Mouse (Mus musculus): ENCODE results near the gene Ranbp10. TPM values are rescaled to one million over a fixed set of nuclear protein-coding genes. Genes with fewer than 3 reads are reported as not detected.

Ranbp10 gene
- polyA plus RNA-seq, 1 experiment from 2014 or later: 17.0 TPM

DNA sequence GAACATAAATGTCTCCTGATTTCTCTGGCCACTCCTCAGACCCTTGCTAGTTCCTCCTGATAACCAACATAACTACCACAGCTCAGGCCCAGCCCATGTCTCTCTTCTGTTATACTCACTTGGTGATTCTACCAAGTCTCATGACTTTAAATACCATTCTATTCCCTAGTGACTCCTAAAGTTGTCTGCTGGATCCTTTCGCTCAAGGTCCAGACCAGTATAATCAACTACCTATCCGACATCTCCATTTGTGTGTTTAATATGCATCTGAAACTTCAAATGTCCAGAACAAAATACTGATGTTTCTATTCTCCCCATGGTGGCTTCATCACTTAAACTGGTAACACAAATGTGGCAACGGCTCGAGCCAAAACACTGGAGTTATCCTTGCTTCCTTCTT lies 83.8 kb downstream of the Ranbp10 start:
- no peaks in the 10 kb centered on the region for H3K4me1 ChIP-seq (ENCODE audit: control insufficient read depth, insufficient read depth, low read length)
- no peak for DNase-seq (ENCODE audit: low spot score)
- H3K4me2 ChIP-seq (ENCODE audit: low read depth, severe bottlenecking): no peak overlapping the region
- H3K36me3 ChIP-seq (ENCODE audit: control insufficient read depth, insufficient read depth, low read length): no peaks in the 10 kb centered on the region
- no peak overlapping the region for H3K27ac ChIP-seq (replicated peaks; ENCODE audit: low read depth, low read length)
- WGBS: 89% methylated on average over 4 of the region's 4 CpGs
- H3K9ac ChIP-seq (ENCODE audit: low read length): no peak overlapping the region
- no peaks in the 10 kb centered on the region for H3K9me3 ChIP-seq (ENCODE audit: control insufficient read depth, low read length)
- H3K27me3 ChIP-seq (ENCODE audit: control insufficient read depth, insufficient read depth, low read length): no peaks in the 10 kb centered on the region
- no peak overlapping the region for H3K4me3 ChIP-seq (ENCODE audit: low read depth, low read length)
- no peak for ATAC-seq (ENCODE audit: insufficient number of reproducible peaks, low FRiP score, low TSS enrichment, low read depth)

DNA sequence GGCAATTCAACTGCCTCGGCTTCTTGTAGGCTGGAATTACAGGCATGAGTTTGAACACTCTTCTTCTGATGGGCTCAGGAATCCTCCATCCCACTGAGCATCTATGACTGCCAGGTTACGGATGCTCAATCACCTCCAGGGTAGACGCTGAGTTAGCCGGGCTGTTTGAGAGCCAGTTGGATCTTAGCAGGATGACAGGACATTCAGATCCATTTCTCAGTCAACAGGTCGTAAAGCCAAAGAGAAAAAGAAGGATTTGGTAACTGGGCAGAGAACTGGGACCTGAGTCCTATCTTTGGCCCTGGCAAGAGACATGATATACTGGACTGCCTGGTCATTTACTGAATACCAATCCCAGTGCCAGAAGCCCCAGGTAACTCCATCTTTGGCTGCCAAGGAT lies 87.9 kb downstream of the Ranbp10 start:
- Histone ChIP-seq H3K27me3 (ENCODE audit: control insufficient read depth, insufficient read depth, low read length) (no peaks in the 10 kb centered on the region), H3K36me3 (ENCODE audit: control insufficient read depth, insufficient read depth, low read length) (no peaks in the 10 kb centered on the region), H3K9ac (ENCODE audit: low read length) (no peak overlapping the region), H3K4me2 (ENCODE audit: low read depth, severe bottlenecking) (no peak overlapping the region), H3K27ac (replicated peaks; ENCODE audit: low read depth, low read length) (no peak overlapping the region), H3K4me3 (ENCODE audit: low read depth, low read length) (no peak overlapping the region), H3K4me1 (ENCODE audit: control insufficient read depth, insufficient read depth, low read length) (no peaks in the 10 kb centered on the region), H3K9me3 (ENCODE audit: control insufficient read depth, low read length) (no peaks in the 10 kb centered on the region)
- DNase-seq (ENCODE audit: low spot score) (no peak), ATAC-seq (ENCODE audit: insufficient number of reproducible peaks, low FRiP score, low TSS enrichment, low read depth) (no peak)
- 82% methylated on average over 5 of the region's 5 CpGs for WGBS

DNA sequence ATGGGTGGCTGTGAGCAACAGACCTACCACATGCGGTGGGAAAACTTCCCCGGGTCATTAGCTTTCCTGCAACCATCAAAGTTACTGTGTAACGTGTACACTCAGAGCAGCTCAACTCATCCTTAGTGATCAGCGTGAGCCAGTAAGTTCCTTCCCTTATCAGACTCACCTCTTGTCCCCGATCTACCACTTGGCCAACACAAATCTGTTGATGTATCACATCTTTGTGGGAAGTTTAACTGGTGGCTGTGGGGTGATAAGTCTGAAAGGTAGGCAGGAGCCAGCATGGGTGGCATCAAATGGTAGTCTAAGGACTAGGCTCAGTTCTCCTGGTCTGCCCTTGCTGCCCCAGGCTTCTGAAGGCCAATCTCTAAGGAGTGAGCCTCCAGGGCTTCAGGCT lies 95.0 kb downstream of the Ranbp10 start:
- WGBS: 87% methylated on average over 5 of the region's 5 CpGs
- no peak overlapping the region for H3K4me3 ChIP-seq (ENCODE audit: low read depth, low read length)

DNA sequence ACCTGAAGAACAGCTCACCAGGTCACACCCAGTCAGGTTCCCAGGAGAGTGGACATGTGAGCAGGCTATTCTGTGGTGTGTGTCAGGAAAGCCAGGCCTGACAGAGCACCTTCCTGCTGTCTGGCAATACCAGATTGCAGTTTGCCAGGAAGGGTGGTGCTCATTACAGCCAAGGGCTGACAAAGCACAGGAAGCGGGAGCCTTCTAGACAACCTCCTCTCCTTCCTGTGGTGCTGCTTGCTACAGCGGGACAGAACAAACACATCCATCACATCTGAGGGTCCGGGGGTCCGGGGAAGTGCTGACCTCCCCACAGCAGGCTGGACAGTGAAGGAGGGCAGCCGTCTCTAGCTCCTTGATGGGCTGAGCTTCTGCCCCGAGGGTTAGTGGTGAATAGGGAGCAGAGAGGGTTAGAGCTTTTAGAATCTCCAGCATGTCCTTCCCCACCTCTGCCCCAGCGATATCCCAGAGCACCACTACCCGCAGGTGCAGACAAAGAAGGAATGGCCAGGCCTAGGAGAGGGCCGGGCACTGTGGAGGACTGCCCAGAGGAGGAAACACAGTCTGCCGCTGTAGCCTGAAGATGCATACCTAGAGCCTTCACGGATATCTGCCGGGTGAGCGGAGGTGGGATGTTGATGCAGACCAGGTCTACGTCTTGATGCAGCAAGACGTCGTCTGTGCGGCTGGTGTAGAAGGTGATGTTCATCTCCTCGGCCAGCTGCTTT lies 99.6 kb downstream of the Ranbp10 start:
- DNase-seq (ENCODE audit: low spot score) (no peak), ATAC-seq (ENCODE audit: insufficient number of reproducible peaks, low FRiP score, low TSS enrichment, low read depth) (no peak)
- Histone ChIP-seq H3K9ac (ENCODE audit: low read length) (no peak overlapping the region), H3K9me3 (ENCODE audit: control insufficient read depth, low read length) (no peaks in the 10 kb centered on the region), H3K4me3 (ENCODE audit: low read depth, low read length) (no peak overlapping the region), H3K4me1 (ENCODE audit: control insufficient read depth, insufficient read depth, low read length) (no peaks in the 10 kb centered on the region), H3K4me2 (ENCODE audit: low read depth, severe bottlenecking) (no peak overlapping the region), H3K36me3 (ENCODE audit: control insufficient read depth, insufficient read depth, low read length) (peaks cover 3% of the 10 kb centered on the region; the same call in 1 of the 2 replicates), H3K27ac (replicated peaks; ENCODE audit: low read depth, low read length) (no peak overlapping the region), H3K27me3 (ENCODE audit: control insufficient read depth, insufficient read depth, low read length) (no peaks in the 10 kb centered on the region)
- 88% methylated on average over 18 of the region's 18 CpGs for WGBS

More for the DNA sequence above, 95.0 kb downstream of the Ranbp10 start:
- DNase-seq (ENCODE audit: low spot score) (no peak), ATAC-seq (ENCODE audit: insufficient number of reproducible peaks, low FRiP score, low TSS enrichment, low read depth) (no peak)
- Histone ChIP-seq H3K27ac (replicated peaks; ENCODE audit: low read depth, low read length) (no peak overlapping the region), H3K4me2 (ENCODE audit: low read depth, severe bottlenecking) (no peak overlapping the region), H3K9me3 (ENCODE audit: control insufficient read depth, low read length) (no peaks in the 10 kb centered on the region), H3K27me3 (ENCODE audit: control insufficient read depth, insufficient read depth, low read length) (no peaks in the 10 kb centered on the region), H3K4me1 (ENCODE audit: control insufficient read depth, insufficient read depth, low read length) (no peaks in the 10 kb centered on the region), H3K9ac (ENCODE audit: low read length) (no peak overlapping the region), H3K36me3 (ENCODE audit: control insufficient read depth, insufficient read depth, low read length) (peaks cover 3% of the 10 kb centered on the region; the same call in 1 of the 2 replicates)

DNA sequence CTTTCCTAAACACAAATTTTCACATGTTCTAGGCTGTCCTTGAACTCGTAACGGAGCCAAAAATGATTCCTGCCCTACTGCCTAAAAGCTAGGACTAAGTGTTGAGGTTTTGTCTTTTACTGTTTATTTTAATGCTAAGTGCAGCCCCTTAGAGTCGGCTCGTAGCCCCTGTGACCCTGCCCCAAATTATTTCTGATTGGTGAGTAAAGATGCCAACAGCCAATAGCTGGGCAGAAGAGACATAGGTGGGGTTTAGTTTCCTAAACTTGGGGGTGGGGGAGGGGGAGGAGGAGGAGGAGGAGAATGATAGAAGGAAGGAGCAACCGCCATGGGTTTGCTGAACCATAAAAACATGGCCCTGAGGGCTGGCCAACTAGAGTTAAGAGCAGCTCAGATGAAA lies 101.4 kb downstream of the Ranbp10 start:
- no peak for ATAC-seq (ENCODE audit: insufficient number of reproducible peaks, low FRiP score, low TSS enrichment, low read depth)
- no peak for DNase-seq (ENCODE audit: low spot score)

GRCm38 (mm10) chr8:105722861-105723260 lies 104.3 kb downstream of the Ranbp10 start:
- H3K36me3 ChIP-seq (ENCODE audit: control insufficient read depth, insufficient read depth, low read length): peaks cover 3% of the 10 kb centered on the region; the same call in 1 of the 2 replicates
- no peaks in the 10 kb centered on the region for H3K4me1 ChIP-seq (ENCODE audit: control insufficient read depth, insufficient read depth, low read length)
- H3K27ac ChIP-seq (replicated peaks; ENCODE audit: low read depth, low read length): no peak overlapping the region
- H3K9ac ChIP-seq (ENCODE audit: low read length): no peak overlapping the region
- ATAC-seq (ENCODE audit: insufficient number of reproducible peaks, low FRiP score, low TSS enrichment, low read depth) (no peak), DNase-seq (ENCODE audit: low spot score) (no peak)
- H3K4me2 ChIP-seq (ENCODE audit: low read depth, severe bottlenecking): no peak overlapping the region
- H3K4me3 ChIP-seq (ENCODE audit: low read depth, low read length): no peak overlapping the region
- H3K27me3 ChIP-seq (ENCODE audit: control insufficient read depth, insufficient read depth, low read length): no peaks in the 10 kb centered on the region
- 94% methylated on average over 9 of the region's 9 CpGs for WGBS
- no peaks in the 10 kb centered on the region for H3K9me3 ChIP-seq (ENCODE audit: control insufficient read depth, low read length)

More for the DNA sequence above, 101.4 kb downstream of the Ranbp10 start:
- Histone ChIP-seq H3K4me1 (ENCODE audit: control insufficient read depth, insufficient read depth, low read length) (no peaks in the 10 kb centered on the region), H3K36me3 (ENCODE audit: control insufficient read depth, insufficient read depth, low read length) (peaks cover 3% of the 10 kb centered on the region; the same call in 1 of the 2 replicates), H3K9ac (ENCODE audit: low read length) (no peak overlapping the region), H3K27me3 (ENCODE audit: control insufficient read depth, insufficient read depth, low read length) (no peaks in the 10 kb centered on the region), H3K4me3 (ENCODE audit: low read depth, low read length) (no peak overlapping the region), H3K27ac (replicated peaks; ENCODE audit: low read depth, low read length) (no peak overlapping the region), H3K4me2 (ENCODE audit: low read depth, severe bottlenecking) (no peak overlapping the region), H3K9me3 (ENCODE audit: control insufficient read depth, low read length) (no peaks in the 10 kb centered on the region)
- WGBS: 73% methylated on average over 5 of the region's 5 CpGs

- no peaks in the 10 kb centered on the region for H3K27me3 ChIP-seq (ENCODE audit: control insufficient read depth, insufficient read depth, low read length)
- no peak overlapping the region for H3K9ac ChIP-seq (ENCODE audit: low read length)
- H3K4me2 ChIP-seq (ENCODE audit: low read depth, severe bottlenecking): no peak overlapping the region
- DNase-seq (ENCODE audit: low spot score) (no peak), ATAC-seq (ENCODE audit: insufficient number of reproducible peaks, low FRiP score, low TSS enrichment, low read depth) (no peak)
- H3K36me3 ChIP-seq (ENCODE audit: control insufficient read depth, insufficient read depth, low read length): no peaks in the 10 kb centered on the region; the same call in 1 of the 2 replicates
- no peaks in the 10 kb centered on the region for H3K9me3 ChIP-seq (ENCODE audit: control insufficient read depth, low read length)
- H3K4me3 ChIP-seq (ENCODE audit: low read depth, low read length): no peak overlapping the region
- H3K27ac ChIP-seq (replicated peaks; ENCODE audit: low read depth, low read length): no peak overlapping the region
- 88% methylated on average over 4 of the region's 4 CpGs for WGBS
- no peaks in the 10 kb centered on the region for H3K4me1 ChIP-seq (ENCODE audit: control insufficient read depth, insufficient read depth, low read length)
Measured at GRCm38 (mm10) chr8:105719637-105720036, 107.5 kb downstream of the Ranbp10 start.

Measured in limb, embryonic 11.5 days (tissue).